10 mouse cellular contexts compared by ENCODE assay signal in the genomic region with DNA sequence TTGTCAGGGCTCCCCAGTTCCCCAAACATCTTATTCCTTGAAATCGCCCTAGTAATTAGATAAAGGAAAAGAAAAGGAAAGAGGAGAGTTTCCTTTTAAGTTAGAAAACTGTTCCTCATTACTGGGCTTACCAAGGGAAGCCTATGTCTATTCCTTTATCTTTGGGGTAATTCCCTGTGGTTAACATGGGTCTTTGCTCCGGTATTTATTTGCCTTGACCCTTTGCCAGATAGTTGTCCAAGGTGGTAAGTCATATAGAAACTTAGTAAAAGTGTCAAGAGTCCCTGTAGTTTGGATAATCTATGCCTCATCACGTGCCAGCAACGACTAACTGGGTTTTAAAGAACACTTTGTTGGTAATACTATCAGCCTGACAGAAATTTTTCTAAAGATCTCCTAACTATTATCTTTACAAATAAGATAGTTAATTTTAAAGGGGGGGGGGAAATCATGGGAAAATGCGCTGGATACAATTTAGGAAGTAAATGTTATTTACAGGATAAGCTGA. TPM values are rescaled to one million over a fixed set of nuclear protein-coding genes. Genes with fewer than 3 reads are reported as not detected.
DNase-seq lines count a peak whose midpoint lies in the region; ATAC-seq and TF ChIP-seq lines count a peak whose summit lies in the region.
"Had no signal": no experiment of that assay in that cellular context is flagged by ENCODE, and none has a peak within 500 bp of the region (broad histone marks: within the 10 kb centered on the region; RNA-seq: fewer than 3 reads in every experiment).

No protein-coding gene starts in this region.

- H3K27me3 ChIP-seq in kidney, adult 2 months (replicated peaks; ENCODE audit: control insufficient read depth, insufficient read depth, low read length) = no peaks in the 10 kb centered on the region; the same call in 1 of the 2 replicates
- H3K27me3 ChIP-seq in embryonic facial prominence, embryonic 14.5 days (replicated peaks; ENCODE audit: control insufficient read depth, insufficient read depth, low read length) = peaks cover 12% of the 10 kb centered on the region; the same call in 1 of the 2 replicates
- peaks cover 14% of the 10 kb centered on the region for H3K27me3 ChIP-seq in intestine, embryonic 15.5 days (replicated peaks)
- H3K27me3 ChIP-seq in midbrain, embryonic 16.5 days (ENCODE audit: control insufficient read depth, insufficient read depth, low read depth, low read length) = peaks cover 5% of the 10 kb centered on the region; the same call in 1 of the 2 replicates

- H3K4me3 ChIP-seq in kidney, adult 2 months (ENCODE audit: insufficient read depth, low read depth, low read length) = peak overlapping the region; percentile 51; the same call in 1 of the 2 replicates
- peak overlapping the region; percentile 68 for H3K4me3 ChIP-seq in embryonic facial prominence, embryonic 14.5 days (ENCODE audit: low read depth, low read length)
- H3K4me3 ChIP-seq in intestine, embryonic 15.5 days (replicated peaks) = peak overlapping the region; percentile 55
- H3K4me3 ChIP-seq in midbrain, embryonic 16.5 days (ENCODE audit: low read depth, low read length) = peak overlapping the region; percentile 60

- no peaks in the 10 kb centered on the region for H3K9me3 ChIP-seq in embryonic facial prominence, embryonic 14.5 days (ENCODE audit: control insufficient read depth, low read length)
- H3K9me3 ChIP-seq in intestine, embryonic 15.5 days = no peaks in the 10 kb centered on the region
- H3K9me3 ChIP-seq in midbrain, embryonic 16.5 days (replicated peaks; ENCODE audit: control insufficient read depth, low read length, poor library complexity, severe bottlenecking) = no peaks in the 10 kb centered on the region

- no peaks in the 10 kb centered on the region for H3K4me1 ChIP-seq in kidney, adult 2 months (ENCODE audit: control insufficient read depth, insufficient read depth, low read length)
- H3K4me1 ChIP-seq in embryonic facial prominence, embryonic 14.5 days (ENCODE audit: control insufficient read depth, insufficient read depth, low read length) = peaks cover 3% of the 10 kb centered on the region; the same call in 1 of the 2 replicates
- peaks cover 4% of the 10 kb centered on the region for H3K4me1 ChIP-seq in intestine, embryonic 15.5 days (replicated peaks)
- H3K4me1 ChIP-seq in midbrain, embryonic 16.5 days (ENCODE audit: control insufficient read depth, insufficient read depth, low read length) = peaks cover 12% of the 10 kb centered on the region

- no peak for TF ChIP-seq CTCF in kidney, adult 2 months (conservative IDR thresholded peaks at IDR 0.05; ENCODE audit: insufficient read depth, insufficient read length, low read depth, low read length)

- H3K9ac ChIP-seq in embryonic facial prominence, embryonic 14.5 days (ENCODE audit: low read depth, low read length) = peak overlapping the region; percentile 83
- peak overlapping the region; percentile 63 for H3K9ac ChIP-seq in intestine, embryonic 15.5 days
- no peak overlapping the region for H3K9ac ChIP-seq in midbrain, embryonic 16.5 days (ENCODE audit: low read depth, low read length)

- H3K4me2 ChIP-seq in embryonic facial prominence, embryonic 14.5 days (ENCODE audit: low read depth, low read length) = peak overlapping the region; percentile 98
- peak overlapping the region; percentile 99 for H3K4me2 ChIP-seq in intestine, embryonic 15.5 days (replicated peaks)
- H3K4me2 ChIP-seq in midbrain, embryonic 16.5 days (ENCODE audit: low read length) = peak overlapping the region; percentile 95

- no peak for TF ChIP-seq POLR2A in kidney, adult 2 months (IDR thresholded peaks at IDR 0.05; ENCODE audit: low read depth, low read length)

- no peak for ATAC-seq in embryonic facial prominence, embryonic 14.5 days (ENCODE audit: low read depth)
- no peak for ATAC-seq in intestine, embryonic 15.5 days
- no peak for ATAC-seq in midbrain, embryonic 16.5 days
- no peak for ATAC-seq in activated CD4-positive, CD25-positive, alpha-beta regulatory T cell, adult 4 months

- H3K36me3 ChIP-seq in kidney, adult 2 months (ENCODE audit: control insufficient read depth, insufficient read depth, low read length) = no peaks in the 10 kb centered on the region
- H3K36me3 ChIP-seq in embryonic facial prominence, embryonic 14.5 days (ENCODE audit: control insufficient read depth, insufficient read depth, low read length) = no peaks in the 10 kb centered on the region
- no peaks in the 10 kb centered on the region for H3K36me3 ChIP-seq in intestine, embryonic 15.5 days
- no peaks in the 10 kb centered on the region for H3K36me3 ChIP-seq in midbrain, embryonic 16.5 days (ENCODE audit: control insufficient read depth, insufficient read depth, low read length)

- DNase-seq in kidney, adult 2 months = no peak
- no peak for DNase-seq in kidney, adult 18-20 months
- no peak for DNase-seq in embryonic facial prominence, embryonic 14.5 days (ENCODE audit: low spot score)
- DNase-seq in testis, postnatal 14 days (ENCODE audit: low spot score) = no peak
- DNase-seq in adrenal gland, adult 2 months = no peak
- DNase-seq: layer of hippocampus, adult 9-11 months; thymus, postnatal 36 days had no signal

- 44% methylated on average over 5 of the region's 5 CpGs for WGBS in kidney, adult 2 months
- WGBS in embryonic facial prominence, embryonic 14.5 days = 17% methylated on average over 5 of the region's 5 CpGs
- 21% methylated on average over 5 of the region's 5 CpGs for WGBS in intestine, embryonic 15.5 days
- WGBS in midbrain, embryonic 16.5 days = 19% methylated on average over 5 of the region's 5 CpGs

- no peak overlapping the region for H3K27ac ChIP-seq in kidney, adult 2 months (ENCODE audit: insufficient read depth, low read depth, low read length)
- H3K27ac ChIP-seq in embryonic facial prominence, embryonic 14.5 days (replicated peaks; ENCODE audit: low read depth, low read length) = peak overlapping the region; percentile 84; the same call in 1 of the 2 replicates
- H3K27ac ChIP-seq in intestine, embryonic 15.5 days = no peak overlapping the region
- no peak overlapping the region for H3K27ac ChIP-seq in midbrain, embryonic 16.5 days (ENCODE audit: low read length)

RNA-seq across cellular contexts. Expression of gene F930015N05Rik, which starts 0.4 kb away (rescaled TPM):
- polyA plus RNA-seq in kidney, adult 2 months (2012; rRNA removed) = 0.27 and 0.34 TPM in 2 replicates
- polyA plus RNA-seq in embryonic facial prominence, embryonic 14.5 days (2014; fragmentation: Nextera tagmentation; extraction: Ambion mirVana) = 0.95 and 1.8 TPM in 2 replicates
- 0.81 and 0.90 TPM in 2 replicates for polyA plus RNA-seq in intestine, embryonic 15.5 days (2015; fragmentation: Nextera tagmentation; extraction: Ambion mirVana)
- polyA plus RNA-seq in midbrain, embryonic 16.5 days (2015; fragmentation: Nextera tagmentation; extraction: Ambion mirVana) = 0.85 and 1.2 TPM in 2 replicates
- polyA plus RNA-seq in activated CD4-positive, CD25-positive, alpha-beta regulatory T cell, adult 4 months (2017; shearing (Covaris generic)) = not detected
- total RNA-seq in adrenal gland, adult 2 months (2021) = not detected
- 0.10 TPM in 1 of 2 replicates, not detected in the other for polyA plus RNA-seq in adrenal gland, adult 2 months (2012; rRNA removed)

RNA-seq across cellular contexts. Expression of gene Hs3st3a1, which starts 1.7 kb away (rescaled TPM):
- 1.4 and 1.5 TPM in 2 replicates for polyA plus RNA-seq in kidney, adult 2 months (2012; rRNA removed)
- polyA plus RNA-seq in embryonic facial prominence, embryonic 14.5 days (2014; fragmentation: Nextera tagmentation; extraction: Ambion mirVana) = 2.1 and 2.5 TPM in 2 replicates
- polyA plus RNA-seq in intestine, embryonic 15.5 days (2015; fragmentation: Nextera tagmentation; extraction: Ambion mirVana) = 1.1 TPM in 2 replicates
- 0.67 and 1.6 TPM in 2 replicates for polyA plus RNA-seq in midbrain, embryonic 16.5 days (2015; fragmentation: Nextera tagmentation; extraction: Ambion mirVana)
- polyA plus RNA-seq in activated CD4-positive, CD25-positive, alpha-beta regulatory T cell, adult 4 months (2017; shearing (Covaris generic)) = not detected
- total RNA-seq in adrenal gland, adult 2 months (2021) = under 1 TPM; 0.17 to 0.48 TPM
- polyA plus RNA-seq in adrenal gland, adult 2 months (2012; rRNA removed) = 0.20 and 0.26 TPM in 2 replicates
